Mouse (Mus musculus) ES-E14 (cell line): ENCODE results near the gene Dusp13. TPM values are rescaled to one million over a fixed set of nuclear protein-coding genes. Genes with fewer than 3 reads are reported as not detected.

Experiments
- DNase-seq: peaks from one replicate; pipeline ENCODE4 v3.0.0-alpha.2; 2013; ENCODE audit warnings: low read depth, low spot score
- H3K27ac ChIP-seq: 2 replicates; pipeline ENCODE4 v1.5.1; 2012; ENCODE audit warnings: low read depth, mild to moderate bottlenecking, low read length, moderate library complexity, mixed read lengths; ENCODE audit not compliant: poor library complexity, insufficient read depth, severe bottlenecking
- H3K36me3 ChIP-seq: 2 replicates; pipeline ENCODE4 v1.6.1; 2012; ENCODE audit warnings: mild to moderate bottlenecking, low read length, moderate library complexity, mixed read lengths; ENCODE audit not compliant: control insufficient read depth, poor library complexity, insufficient read depth, severe bottlenecking
- H3K4me1 ChIP-seq, 2 experiments: fragments of 150-350 bp in 1 of 2; sonication (generic) in 1 of 2; 2 replicates each; pipeline ENCODE4 v1.6.1; 2012; ENCODE audit warnings: low read length in 2 of 2, mild to moderate bottlenecking in 1 of 2, mixed read lengths in 1 of 2; ENCODE audit not compliant: control insufficient read depth in 2 of 2, insufficient read depth in 2 of 2, poor library complexity in 1 of 2
- H3K4me3 ChIP-seq, 2 experiments: fragments of 150-350 bp in 1 of 2; sonication (generic) in 1 of 2; 2 replicates each; pipeline ENCODE4 v1.5.1; 2012; ENCODE audit warnings: low read length in 2 of 2, low read depth in 1 of 2, mild to moderate bottlenecking in 1 of 2, mixed read lengths in 1 of 2; ENCODE audit not compliant: insufficient read depth in 1 of 2, poor library complexity in 1 of 2, severe bottlenecking in 1 of 2
- H3K9ac ChIP-seq: 2 replicates; pipeline ENCODE4 v1.6.1; 2012; ENCODE audit warnings: low read depth, mild to moderate bottlenecking, low read length, mixed read lengths; ENCODE audit not compliant: poor library complexity, insufficient read depth, severe bottlenecking
- H3K9me3 ChIP-seq: fragments of 150-350 bp; sonication (generic); 2 replicates; pipeline ENCODE4 v1.6.1; 2012; ENCODE audit warnings: low read depth, mild to moderate bottlenecking, low read length; ENCODE audit not compliant: control insufficient read depth, insufficient read depth
- CHD2 ChIP-seq: IDR thresholded peaks from 2 replicates; pipeline ENCODE4 v1.6.1; 2014; ENCODE audit warnings: mild to moderate bottlenecking, low read depth, low read length, inconsistent platforms
- HCFC1 ChIP-seq: IDR thresholded peaks from 2 replicates; pipeline ENCODE4 v1.6.1; 2012; ENCODE audit warnings: low read length, inconsistent platforms, borderline replicate concordance; ENCODE audit not compliant: insufficient read depth
- MAFK ChIP-seq: IDR thresholded peaks from 2 replicates; pipeline ENCODE4 v1.6.1; 2014; ENCODE audit warnings: mild to moderate bottlenecking, low read depth, low read length, inconsistent platforms; ENCODE audit not compliant: insufficient read depth
- ZC3H11A ChIP-seq: IDR thresholded peaks from 2 replicates; pipeline ENCODE4 v1.6.1; 2012; ENCODE audit warnings: low read depth, mild to moderate bottlenecking, inconsistent platforms, low read length, borderline replicate concordance
- ZNF384 ChIP-seq: IDR thresholded peaks from 2 replicates; pipeline ENCODE4 v1.6.1; 2012; ENCODE audit warnings: low read depth, low read length, inconsistent platforms
- in situ Hi-C, 2 experiments: fragments of 600-800 bp; cut with MboI; formaldehyde crosslinking; loops; one replicate each; pipeline ENCODE4 v1.15.1; 2025; ENCODE audit warnings: low sequenced_read_pairs in 2 of 2, inconsistent platforms in 1 of 2; ENCODE audit not compliant: unreplicated experiment in 2 of 2
- total RNA-seq: library from RNA; depleted of rRNA; stranded (reverse); fragments of 300-350 nt; gene quantifications from 2 replicates; pipeline ENCODE4 v1.2.3, GENCODE M21; 2012; rRNA removed

The Dusp13 gene
- total RNA-seq, 1 experiment = 1.2 TPM

DNA sequence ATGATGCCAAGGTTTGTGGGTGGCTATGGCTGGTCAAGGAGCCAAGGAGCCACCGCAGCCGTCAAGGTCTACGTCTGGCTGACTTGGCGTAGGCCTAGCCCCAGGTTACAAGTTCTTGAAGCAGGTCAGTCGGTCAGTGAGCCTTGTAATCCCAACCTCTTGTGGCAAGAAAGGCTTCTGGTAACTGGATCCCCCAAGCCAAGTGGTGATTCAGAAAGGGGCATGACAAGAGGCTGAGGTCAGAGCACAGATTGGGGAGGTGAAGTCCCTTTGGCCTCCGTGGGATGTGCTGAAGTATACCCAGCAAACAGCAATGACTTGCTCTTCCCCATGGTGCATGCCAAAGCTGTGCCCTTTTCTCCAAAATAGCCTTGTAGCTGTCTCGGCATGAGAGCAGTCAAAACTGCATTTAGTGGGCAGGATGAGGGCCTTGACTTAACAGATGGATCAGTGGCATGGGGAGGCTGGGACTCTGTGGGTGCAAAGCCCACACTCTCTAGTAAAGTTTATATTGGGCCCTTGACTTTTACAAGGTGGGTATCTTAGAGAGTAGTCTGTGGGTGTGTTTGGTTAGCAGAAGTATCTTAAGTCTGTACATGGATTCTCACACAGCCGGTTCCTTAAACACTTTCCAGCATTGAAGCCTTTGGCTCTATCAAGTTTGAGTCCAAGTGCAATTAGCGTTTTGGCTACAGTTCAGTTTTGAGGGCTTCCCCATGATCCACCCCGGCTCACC, 65.4 kb downstream of the Dusp13 start:
- in situ Hi-C loops = no loop called here
- no peaks in the 10 kb centered on the region for H3K9me3 ChIP-seq
- no peak overlapping the region for H3K9ac ChIP-seq
- no peak overlapping the region for H3K27ac ChIP-seq
- H3K4me1 ChIP-seq = peaks cover 0 to 4% of the 10 kb centered on the region in 2 experiments; a peak in 1 of 4 replicates
- TF ChIP-seq ZNF384 (no peak), HCFC1 (no peak), MAFK (no peak), ZC3H11A (no peak), CHD2 (no peak)
- DNase-seq = no peak
- H3K4me3 ChIP-seq = no peak overlapping the region; a peak in 1 of 4 replicates
- H3K36me3 ChIP-seq = no peaks in the 10 kb centered on the region

- Histone ChIP-seq H3K4me1 (peaks cover 0 to 4% of the 10 kb centered on the region in 2 experiments; a peak in 1 of 4 replicates), H3K9me3 (no peaks in the 10 kb centered on the region), H3K36me3 (no peaks in the 10 kb centered on the region), H3K4me3 (no peak overlapping the region), H3K9ac (no peak overlapping the region), H3K27ac (no peak overlapping the region)
- TF ChIP-seq ZC3H11A (no peak), MAFK (no peak), ZNF384 (no peak), CHD2 (no peak), HCFC1 (no peak)
- no peak for DNase-seq
- in situ Hi-C loops = no loop called here
Observed at GRCm38 (mm10) chr14:21683834-21684233, 67.1 kb downstream of the Dusp13 start.

Other genes with a start within 250 kb of the Dusp13 start
- not detected in 2 replicates for gene Dupd1, start 36.6 kb downstream of the Dusp13 start, total RNA-seq
- 28.0 and 31.4 TPM in 2 replicates for gene Samd8, start 650 bp downstream of the Dusp13 start, total RNA-seq
- 251 and 305 TPM in 2 replicates for gene Vdac2, start 74.1 kb upstream of the Dusp13 start, total RNA-seq
- 36.6 and 88.5 TPM in 2 replicates for gene Comtd1, start 97.8 kb upstream of the Dusp13 start, total RNA-seq
- 0.21 and 1.2 TPM in 2 replicates for gene Zfp503, start 238.4 kb upstream of the Dusp13 start, total RNA-seq